Comparison of ENCODE assay signal across 27 mouse cellular contexts in the genomic region with DNA sequence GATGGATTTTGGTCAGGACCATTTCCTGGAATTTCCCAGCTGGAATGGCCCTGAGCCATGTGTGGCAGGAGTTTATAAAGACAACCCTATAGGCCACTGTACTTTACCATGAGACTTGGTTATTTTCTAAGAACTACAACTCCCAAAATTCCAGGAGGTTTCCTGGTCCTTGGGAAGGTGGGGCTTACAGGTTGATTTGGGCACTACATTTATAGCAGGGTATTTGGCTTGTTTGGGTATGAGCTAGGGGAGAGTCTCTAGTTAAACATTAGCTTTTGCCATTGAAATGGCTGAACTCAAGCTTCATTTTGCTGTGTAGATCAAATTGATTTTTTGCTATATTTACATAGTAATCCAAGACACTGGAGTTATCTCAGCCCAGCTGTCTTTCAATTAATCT.
A peak's percentile ranks its signal among the peaks of the same experiment; 100 is the strongest.
DNase-seq lines count a peak whose midpoint lies in the region; ATAC-seq and TF ChIP-seq lines count a peak whose summit lies in the region.
"Had no signal": no experiment of that assay in that cellular context is flagged by ENCODE, and none has a peak within 500 bp of the region (broad histone marks: within the 10 kb centered on the region; RNA-seq: fewer than 3 reads in every experiment).

No protein-coding gene starts in this region.

- H3K4me1 ChIP-seq in intestine, embryonic 14.5 days (replicated peaks; ENCODE audit: control insufficient read depth, insufficient read depth, low read length), result no peaks in the 10 kb centered on the region
- no peaks in the 10 kb centered on the region for H3K4me1 ChIP-seq in intestine, postnatal 0 days (replicated peaks; ENCODE audit: control insufficient read depth, insufficient read depth, low read length)
- no peaks in the 10 kb centered on the region for H3K4me1 ChIP-seq in liver, adult 2 months (ENCODE audit: control insufficient read depth, insufficient read depth, low read length)
- no peaks in the 10 kb centered on the region for H3K4me1 ChIP-seq in liver, embryonic 12.5 days
- no peaks in the 10 kb centered on the region for H3K4me1 ChIP-seq in intestine, embryonic 16.5 days (ENCODE audit: control insufficient read depth, insufficient read depth, low read length)
- H3K4me1 ChIP-seq: embryonic facial prominence, embryonic 13.5 days; forebrain, embryonic 10.5 days; heart, embryonic 12.5 days; hindbrain, embryonic 13.5 days; limb, embryonic 10.5 days; limb, embryonic 15.5 days; megakaryocyte, embryonic 14.5 days had no signal

- H3K27ac ChIP-seq in intestine, embryonic 14.5 days (ENCODE audit: low read depth), result no peak overlapping the region
- no peak overlapping the region for H3K27ac ChIP-seq in intestine, postnatal 0 days (ENCODE audit: low read depth, low read length)
- no peak overlapping the region for H3K27ac ChIP-seq in liver, adult 2 months (replicated peaks; ENCODE audit: insufficient read depth, low read depth, low read length)
- H3K27ac ChIP-seq in liver, embryonic 12.5 days, result no peak overlapping the region
- H3K27ac ChIP-seq in intestine, embryonic 16.5 days (ENCODE audit: low read length), result no peak overlapping the region
- H3K27ac ChIP-seq: embryonic facial prominence, embryonic 13.5 days; forebrain, embryonic 10.5 days; heart, adult 2 months; hindbrain, embryonic 13.5 days; limb, embryonic 10.5 days; limb, embryonic 15.5 days had no signal

- no peak overlapping the region for H3K4me3 ChIP-seq in intestine, embryonic 14.5 days (ENCODE audit: low read depth, low read length)
- H3K4me3 ChIP-seq in intestine, postnatal 0 days (ENCODE audit: low read depth, low read length), result no peak overlapping the region
- H3K4me3 ChIP-seq in liver, adult 2 months (ENCODE audit: insufficient read depth, low read depth, low read length), result no peak overlapping the region
- H3K4me3 ChIP-seq in liver, embryonic 12.5 days, result no peak overlapping the region
- no peak overlapping the region for H3K4me3 ChIP-seq in intestine, embryonic 16.5 days (ENCODE audit: low read length)
- H3K4me3 ChIP-seq: embryonic facial prominence, embryonic 13.5 days; forebrain, embryonic 10.5 days; heart, adult 2 months; heart, embryonic 12.5 days; hindbrain, embryonic 13.5 days; limb, embryonic 10.5 days; limb, embryonic 15.5 days; megakaryocyte, embryonic 14.5 days had no signal

- TF ChIP-seq CTCF in intestine, postnatal 0 days (IDR thresholded peaks at IDR 0.05; ENCODE audit: low read depth), result no peak
- TF ChIP-seq CTCF in liver, adult 2 months (IDR thresholded peaks at IDR 0.05; ENCODE audit: low read depth, low read length), result no peak

- no peak overlapping the region for H3K9ac ChIP-seq in intestine, embryonic 14.5 days (ENCODE audit: low read length)
- no peak overlapping the region for H3K9ac ChIP-seq in intestine, postnatal 0 days (ENCODE audit: low read depth, low read length)
- H3K9ac ChIP-seq in liver, adult 2 months (ENCODE audit: low read depth, low read length), result no peak overlapping the region
- no peak overlapping the region for H3K9ac ChIP-seq in liver, embryonic 12.5 days
- no peak overlapping the region for H3K9ac ChIP-seq in intestine, embryonic 16.5 days (ENCODE audit: low read depth, low read length)
- H3K9ac ChIP-seq: embryonic facial prominence, embryonic 13.5 days; heart, embryonic 12.5 days; hindbrain, embryonic 13.5 days; limb, embryonic 15.5 days had no signal

- no peaks in the 10 kb centered on the region for H3K9me3 ChIP-seq in intestine, embryonic 14.5 days (ENCODE audit: control insufficient read depth, low read length)
- H3K9me3 ChIP-seq in intestine, postnatal 0 days (ENCODE audit: control insufficient read depth), result no peaks in the 10 kb centered on the region
- peaks cover 16% of the 10 kb centered on the region for H3K9me3 ChIP-seq in liver, embryonic 12.5 days (replicated peaks)
- no peaks in the 10 kb centered on the region for H3K9me3 ChIP-seq in intestine, embryonic 16.5 days (ENCODE audit: control insufficient read depth, low read length)
- H3K9me3 ChIP-seq: embryonic facial prominence, embryonic 13.5 days; hindbrain, embryonic 13.5 days; limb, embryonic 10.5 days; limb, embryonic 15.5 days had no signal

- peak; percentile 58 for ATAC-seq in intestine, embryonic 14.5 days (replicated peaks; ENCODE audit: low FRiP score, low TSS enrichment, low read depth)
- ATAC-seq in intestine, postnatal 0 days, result no peak
- ATAC-seq in liver, embryonic 12.5 days, result no peak
- ATAC-seq in intestine, embryonic 16.5 days, result peak; percentile 46
- ATAC-seq: forebrain, embryonic 16.5 days had no signal

- no peak for TF ChIP-seq POLR2A in liver, adult 2 months (IDR thresholded peaks at IDR 0.05; ENCODE audit: extremely low read depth, insufficient read depth, low read length)

- no peak for DNase-seq in intestine, embryonic 14.5 days (ENCODE audit: low spot score)
- DNase-seq in liver, adult 2 months (ENCODE audit: extremely low read depth, low read depth, low spot score), result peak; percentile 24
- peak; percentile 10 for DNase-seq in large intestine, adult 2 months (ENCODE audit: low read depth, low spot score)
- no peak for DNase-seq in thymus, adult 18-20 months
- DNase-seq in frontal cortex, postnatal 36 days (ENCODE audit: low spot score in 2 of 2), result no peak
- DNase-seq: adrenal gland, postnatal 10 days; cerebellum, adult 11 months; cerebellum, adult 9-10 months; embryo, embryonic 11 days; heart, adult 2 months; heart, postnatal 4 days; layer of hippocampus, adult 9-11 months; lung, postnatal 36 days; midbrain, embryonic 14.5 days; thymus, postnatal 25 days had no signal

- H3K27me3 ChIP-seq in intestine, embryonic 14.5 days (replicated peaks; ENCODE audit: control insufficient read depth, insufficient read depth, low read length), result no peaks in the 10 kb centered on the region
- no peaks in the 10 kb centered on the region for H3K27me3 ChIP-seq in intestine, postnatal 0 days (replicated peaks; ENCODE audit: control insufficient read depth, insufficient read depth, low read length)
- no peaks in the 10 kb centered on the region for H3K27me3 ChIP-seq in liver, adult 2 months (ENCODE audit: control insufficient read depth, insufficient read depth, low read length)
- H3K27me3 ChIP-seq in liver, embryonic 12.5 days (replicated peaks), result no peaks in the 10 kb centered on the region
- H3K27me3 ChIP-seq in intestine, embryonic 16.5 days (replicated peaks; ENCODE audit: control insufficient read depth, insufficient read depth, low read length), result no peaks in the 10 kb centered on the region
- H3K27me3 ChIP-seq: CH12.LX; embryonic facial prominence, embryonic 13.5 days; heart, embryonic 12.5 days; hindbrain, embryonic 13.5 days; limb, embryonic 15.5 days; megakaryocyte, embryonic 14.5 days had no signal

- H3K4me2 ChIP-seq in intestine, embryonic 14.5 days (ENCODE audit: low read length), result no peak overlapping the region
- H3K4me2 ChIP-seq in intestine, postnatal 0 days (replicated peaks; ENCODE audit: low read depth), result no peak overlapping the region
- H3K4me2 ChIP-seq in liver, embryonic 12.5 days, result no peak overlapping the region
- no peak overlapping the region for H3K4me2 ChIP-seq in intestine, embryonic 16.5 days (ENCODE audit: low read depth, low read length)
- H3K4me2 ChIP-seq: embryonic facial prominence, embryonic 13.5 days; heart, embryonic 12.5 days; hindbrain, embryonic 13.5 days; limb, embryonic 15.5 days had no signal

- H3K79me2 ChIP-seq in liver, adult 2 months (ENCODE audit: control insufficient read depth, insufficient read depth, low read length), result no peaks in the 10 kb centered on the region

- H3K36me3 ChIP-seq in intestine, embryonic 14.5 days (ENCODE audit: control insufficient read depth, insufficient read depth, low read length), result no peaks in the 10 kb centered on the region
- no peaks in the 10 kb centered on the region for H3K36me3 ChIP-seq in intestine, postnatal 0 days (ENCODE audit: control insufficient read depth, insufficient read depth)
- H3K36me3 ChIP-seq in liver, adult 2 months (ENCODE audit: control insufficient read depth, insufficient read depth, low read length), result no peaks in the 10 kb centered on the region
- no peaks in the 10 kb centered on the region for H3K36me3 ChIP-seq in liver, embryonic 12.5 days
- no peaks in the 10 kb centered on the region for H3K36me3 ChIP-seq in intestine, embryonic 16.5 days (ENCODE audit: control insufficient read depth, insufficient read depth, low read length)
- H3K36me3 ChIP-seq: embryonic facial prominence, embryonic 13.5 days; forebrain, embryonic 10.5 days; heart, embryonic 12.5 days; hindbrain, embryonic 13.5 days; limb, embryonic 10.5 days; limb, embryonic 15.5 days had no signal

Comparison
In these comparisons a context has a peak if more than half of its experiments do, and no peak if none do; other contexts are left out.
1. ATAC-seq: peak in intestine, embryonic 14.5 days (single experiment) and intestine, embryonic 16.5 days (single experiment); none in intestine, postnatal 0 days (single experiment) and liver, embryonic 12.5 days (single experiment).
2. DNase-seq: peak in liver, adult 2 months (single experiment) and large intestine, adult 2 months (single experiment); none in intestine, embryonic 14.5 days (single experiment), thymus, adult 18-20 months (0 of 2) and frontal cortex, postnatal 36 days (0 of 2).